Mouse (Mus musculus): ENCODE data around the gene Olfr414. TPM values are rescaled to one million over a fixed set of nuclear protein-coding genes. Genes with fewer than 3 reads are reported as not detected.

Gene Olfr414
- not detected in 2 replicates for polyA plus RNA-seq (2015; fragmentation: Nextera tagmentation; extraction: Ambion mirVana)

DNA sequence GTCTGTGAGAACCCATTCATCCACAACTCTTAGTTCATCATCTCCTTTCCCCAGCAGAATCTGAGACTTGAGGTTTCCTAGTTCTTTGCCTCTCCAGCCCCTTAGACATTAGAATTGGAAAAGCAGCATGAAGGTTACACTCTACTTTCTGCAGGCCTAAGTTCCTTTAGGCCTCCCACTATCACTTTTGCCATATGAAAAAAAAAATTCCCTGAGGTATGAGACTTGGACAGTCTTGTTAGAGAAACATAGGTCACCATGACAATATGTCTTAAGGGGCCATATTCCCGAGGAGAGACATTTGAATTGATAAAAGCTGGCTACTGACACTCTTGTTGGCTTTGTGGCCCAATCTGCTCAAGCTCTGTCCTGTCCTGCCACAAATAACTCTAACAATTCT lies at the start of gene Olfr414:
Gene Olfr414, plus strand, starts transcription at position 301 of the 400 bp plus-strand sequence.
- Histone ChIP-seq H3K9ac (replicated peaks; ENCODE audit: low read depth, low read length) (no peak within 1 kb of the TSS), H3K4me3 (replicated peaks; ENCODE audit: low read length) (no peak within 1 kb of the TSS), H3K4me1 (replicated peaks; ENCODE audit: control insufficient read depth, insufficient read depth, low read length) (no peaks in the 10 kb centered on the region), H3K4me2 (ENCODE audit: low read length) (no peak within 1 kb of the TSS), H3K9me3 (ENCODE audit: control insufficient read depth, low read length) (no peaks in the 10 kb centered on the region), H3K27me3 (replicated peaks; ENCODE audit: control insufficient read depth, insufficient read depth, low read length) (no peaks in the 10 kb centered on the region), H3K36me3 (ENCODE audit: control insufficient read depth, insufficient read depth) (no peaks in the 10 kb centered on the region), H3K27ac (ENCODE audit: low read length) (no peak within 1 kb of the TSS)
- whole genome bisulfite sequencing, result 77% methylated on average over 1 of the region's 1 CpGs
- ATAC-seq, result no peak

DNA sequence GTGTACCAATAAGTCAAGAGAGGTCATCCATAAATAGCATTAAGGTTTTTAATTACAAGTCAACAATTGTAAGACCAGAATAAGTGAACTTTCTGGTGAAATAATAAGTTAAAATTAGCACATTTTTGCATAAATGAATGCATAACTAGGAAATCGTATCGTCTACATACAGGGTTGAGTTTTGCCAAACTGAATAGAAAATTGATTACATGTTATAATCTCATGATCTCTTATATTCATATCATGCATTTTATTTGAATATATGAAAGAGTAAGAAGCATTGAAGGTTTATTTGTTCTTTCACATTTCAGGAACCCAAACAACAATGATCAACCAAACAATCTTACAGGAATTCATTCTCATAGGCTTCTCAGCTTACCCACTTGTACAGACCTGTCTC lies 33.1 kb upstream of the Olfr414 start, which contains the start of gene Olfr248:
Gene Olfr248, plus strand, starts transcription at position 301 of the 400 bp plus-strand sequence.
- Histone ChIP-seq H3K4me2 (ENCODE audit: low read length) (no peak within 1 kb of the TSS), H3K27ac (ENCODE audit: low read length) (no peak within 1 kb of the TSS), H3K36me3 (ENCODE audit: control insufficient read depth, insufficient read depth) (no peaks in the 10 kb centered on the region), H3K4me1 (replicated peaks; ENCODE audit: control insufficient read depth, insufficient read depth, low read length) (no peaks in the 10 kb centered on the region), H3K27me3 (replicated peaks; ENCODE audit: control insufficient read depth, insufficient read depth, low read length) (no peaks in the 10 kb centered on the region), H3K9ac (replicated peaks; ENCODE audit: low read depth, low read length) (no peak within 1 kb of the TSS), H3K9me3 (ENCODE audit: control insufficient read depth, low read length) (no peaks in the 10 kb centered on the region), H3K4me3 (replicated peaks; ENCODE audit: low read length) (no peak within 1 kb of the TSS)
- ATAC-seq, result no peak
- 84% methylated on average over 2 of the region's 2 CpGs for WGBS

- no peak overlapping the region for H3K9ac ChIP-seq (replicated peaks; ENCODE audit: low read depth, low read length)
- no peak overlapping the region for H3K4me3 ChIP-seq (replicated peaks; ENCODE audit: low read length)
- no peaks in the 10 kb centered on the region for H3K9me3 ChIP-seq (ENCODE audit: control insufficient read depth, low read length)
- no peak overlapping the region for H3K4me2 ChIP-seq (ENCODE audit: low read length)
- WGBS, result 92% methylated on average over 4 of the region's 4 CpGs
- H3K27ac ChIP-seq (ENCODE audit: low read length), result no peak overlapping the region
- ATAC-seq, result no peak
- no peaks in the 10 kb centered on the region for H3K27me3 ChIP-seq (replicated peaks; ENCODE audit: control insufficient read depth, insufficient read depth, low read length)
- no peaks in the 10 kb centered on the region for H3K4me1 ChIP-seq (replicated peaks; ENCODE audit: control insufficient read depth, insufficient read depth, low read length)
- H3K36me3 ChIP-seq (ENCODE audit: control insufficient read depth, insufficient read depth), result no peaks in the 10 kb centered on the region
Observed at GRCm38 (mm10) chr1:174422959-174423358, 905 bp upstream of the Olfr414 start.

DNA sequence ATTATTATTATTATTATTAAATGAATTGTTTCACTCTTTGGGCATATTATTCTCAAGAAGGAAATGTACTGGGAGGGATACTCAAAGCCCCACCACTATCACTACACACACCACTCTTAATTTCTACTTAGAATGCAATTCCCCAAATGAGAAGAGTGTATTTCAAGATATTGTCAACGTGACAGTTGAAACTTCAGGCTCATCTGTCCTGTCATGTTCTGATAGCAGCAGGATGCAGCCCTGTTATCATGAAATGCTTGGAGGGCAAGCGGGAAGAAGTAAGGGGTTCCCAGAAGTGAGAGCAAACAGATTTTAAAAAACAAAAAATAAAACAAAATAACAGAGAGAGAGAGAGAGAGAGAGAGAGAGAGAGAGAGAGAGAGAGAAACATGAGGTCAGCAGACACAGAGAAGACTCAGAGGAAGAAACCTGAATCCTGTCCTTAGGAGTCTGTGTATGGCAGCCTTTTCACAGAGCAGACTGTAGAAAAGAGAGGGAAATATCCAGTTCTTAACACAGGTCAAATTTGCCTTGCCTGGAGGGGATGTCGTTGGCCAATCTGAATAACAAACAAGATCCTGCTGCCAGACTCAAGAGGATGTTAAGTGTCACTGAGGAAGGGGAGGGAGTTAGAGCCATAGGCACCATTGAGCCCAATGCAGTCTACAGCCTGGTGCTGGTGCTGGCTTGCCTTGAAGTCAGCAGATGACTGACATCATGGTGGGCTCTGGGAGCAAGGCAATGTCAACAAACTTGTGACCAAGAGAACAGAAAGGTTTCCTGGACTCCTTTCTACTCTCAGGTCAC lies 2.5 kb downstream of the Olfr414 start:
- Histone ChIP-seq H3K9ac (replicated peaks; ENCODE audit: low read depth, low read length) (no peak overlapping the region), H3K4me3 (replicated peaks; ENCODE audit: low read length) (no peak overlapping the region), H3K27me3 (replicated peaks; ENCODE audit: control insufficient read depth, insufficient read depth, low read length) (no peaks in the 10 kb centered on the region), H3K4me2 (ENCODE audit: low read length) (no peak overlapping the region), H3K9me3 (ENCODE audit: control insufficient read depth, low read length) (no peaks in the 10 kb centered on the region), H3K4me1 (replicated peaks; ENCODE audit: control insufficient read depth, insufficient read depth, low read length) (no peaks in the 10 kb centered on the region), H3K36me3 (ENCODE audit: control insufficient read depth, insufficient read depth) (no peaks in the 10 kb centered on the region), H3K27ac (ENCODE audit: low read length) (no peak overlapping the region)
- whole genome bisulfite sequencing, result 56% methylated on average over 3 of the region's 3 CpGs
- ATAC-seq, result no peak

DNA sequence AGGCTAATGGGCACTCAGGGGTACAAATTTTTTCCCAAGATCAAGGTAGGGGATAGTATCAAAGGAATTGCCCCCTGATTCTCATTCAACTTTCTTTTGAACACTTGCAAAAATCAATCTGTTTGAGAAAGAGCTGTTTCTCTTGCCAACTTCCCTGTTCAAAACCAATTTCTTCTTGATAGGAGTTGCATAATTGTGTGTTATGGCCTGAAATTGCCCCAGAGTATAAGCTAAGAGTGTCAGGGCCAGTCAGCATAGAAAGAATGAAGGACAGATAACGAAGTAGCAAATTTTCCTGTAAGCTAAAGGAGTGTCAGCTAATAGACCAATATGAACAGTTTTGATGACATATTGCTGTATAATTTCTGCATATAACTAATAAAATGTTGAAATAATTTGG lies 3.5 kb downstream of the Olfr414 start:
- H3K4me2 ChIP-seq (ENCODE audit: low read length), result no peak overlapping the region
- H3K9ac ChIP-seq (replicated peaks; ENCODE audit: low read depth, low read length), result no peak overlapping the region
- H3K36me3 ChIP-seq (ENCODE audit: control insufficient read depth, insufficient read depth), result no peaks in the 10 kb centered on the region
- H3K27ac ChIP-seq (ENCODE audit: low read length), result no peak overlapping the region
- 87% methylated on average over 1 of the region's 1 CpGs for WGBS
- no peak overlapping the region for H3K4me3 ChIP-seq (replicated peaks; ENCODE audit: low read length)
- no peaks in the 10 kb centered on the region for H3K27me3 ChIP-seq (replicated peaks; ENCODE audit: control insufficient read depth, insufficient read depth, low read length)
- ATAC-seq, result no peak
- H3K9me3 ChIP-seq (ENCODE audit: control insufficient read depth, low read length), result no peaks in the 10 kb centered on the region
- H3K4me1 ChIP-seq (replicated peaks; ENCODE audit: control insufficient read depth, insufficient read depth, low read length), result no peaks in the 10 kb centered on the region

- H3K36me3 ChIP-seq (ENCODE audit: control insufficient read depth, insufficient read depth), result no peaks in the 10 kb centered on the region
- 90% methylated on average over 2 of the region's 2 CpGs for WGBS
- H3K9me3 ChIP-seq (ENCODE audit: control insufficient read depth, low read length), result no peaks in the 10 kb centered on the region
- no peak overlapping the region for H3K4me2 ChIP-seq (ENCODE audit: low read length)
- H3K9ac ChIP-seq (replicated peaks; ENCODE audit: low read depth, low read length), result no peak overlapping the region
- ATAC-seq, result no peak
- no peaks in the 10 kb centered on the region for H3K27me3 ChIP-seq (replicated peaks; ENCODE audit: control insufficient read depth, insufficient read depth, low read length)
- H3K27ac ChIP-seq (ENCODE audit: low read length), result no peak overlapping the region
- no peak overlapping the region for H3K4me3 ChIP-seq (replicated peaks; ENCODE audit: low read length)
- H3K4me1 ChIP-seq (replicated peaks; ENCODE audit: control insufficient read depth, insufficient read depth, low read length), result no peaks in the 10 kb centered on the region
Observed at GRCm38 (mm10) chr1:174428407-174428806, 4.5 kb downstream of the Olfr414 start.

DNA sequence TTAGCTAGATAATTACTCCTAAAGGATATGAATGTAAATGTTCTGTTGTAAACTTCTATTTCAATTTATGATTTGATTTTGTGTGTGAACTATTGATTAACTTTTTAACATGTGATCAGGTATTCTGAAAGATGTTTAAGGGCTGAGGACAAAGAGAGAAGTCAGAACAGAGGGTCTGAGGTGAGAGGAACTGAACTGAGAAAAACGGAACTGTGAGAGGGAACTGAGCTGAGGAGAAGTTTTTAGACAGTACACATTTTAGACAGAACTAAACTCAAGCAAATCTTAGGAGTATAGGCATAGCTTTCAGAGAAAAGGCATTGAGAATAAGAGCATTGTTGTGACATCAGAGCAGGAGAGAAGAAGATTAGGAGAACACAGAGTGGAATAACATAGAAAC lies 10.3 kb downstream of the Olfr414 start:
- H3K4me2 ChIP-seq (ENCODE audit: low read length), result no peak overlapping the region
- no peak overlapping the region for H3K4me3 ChIP-seq (replicated peaks; ENCODE audit: low read length)
- no peaks in the 10 kb centered on the region for H3K36me3 ChIP-seq (ENCODE audit: control insufficient read depth, insufficient read depth)
- ATAC-seq, result no peak
- WGBS, result 52% methylated on average over 1 of the region's 1 CpGs
- H3K9me3 ChIP-seq (ENCODE audit: control insufficient read depth, low read length), result no peaks in the 10 kb centered on the region
- no peaks in the 10 kb centered on the region for H3K27me3 ChIP-seq (replicated peaks; ENCODE audit: control insufficient read depth, insufficient read depth, low read length)
- H3K27ac ChIP-seq (ENCODE audit: low read length), result no peak overlapping the region
- no peak overlapping the region for H3K9ac ChIP-seq (replicated peaks; ENCODE audit: low read depth, low read length)
- H3K4me1 ChIP-seq (replicated peaks; ENCODE audit: control insufficient read depth, insufficient read depth, low read length), result no peaks in the 10 kb centered on the region

GRCm38 (mm10) chr1:174441782-174442181 lies 17.9 kb downstream of the Olfr414 start, which contains the start of gene Olfr220:
Gene Olfr220, plus strand, starts transcription at chr1:174442082.
- Histone ChIP-seq H3K27me3 (replicated peaks; ENCODE audit: control insufficient read depth, insufficient read depth, low read length) (no peaks in the 10 kb centered on the region), H3K36me3 (ENCODE audit: control insufficient read depth, insufficient read depth) (no peaks in the 10 kb centered on the region), H3K9ac (replicated peaks; ENCODE audit: low read depth, low read length) (no peak within 1 kb of the TSS), H3K4me2 (ENCODE audit: low read length) (no peak within 1 kb of the TSS), H3K27ac (ENCODE audit: low read length) (no peak within 1 kb of the TSS), H3K4me3 (replicated peaks; ENCODE audit: low read length) (no peak within 1 kb of the TSS), H3K9me3 (ENCODE audit: control insufficient read depth, low read length) (no peaks in the 10 kb centered on the region), H3K4me1 (replicated peaks; ENCODE audit: control insufficient read depth, insufficient read depth, low read length) (no peaks in the 10 kb centered on the region)
- WGBS, result 79% methylated on average over 1 of the region's 1 CpGs
- no peak for ATAC-seq

GRCm38 (mm10) chr1:174455100-174455499 lies 31.2 kb downstream of the Olfr414 start:
- H3K9ac ChIP-seq (replicated peaks; ENCODE audit: low read depth, low read length), result no peak overlapping the region
- H3K4me1 ChIP-seq (replicated peaks; ENCODE audit: control insufficient read depth, insufficient read depth, low read length), result no peaks in the 10 kb centered on the region
- ATAC-seq, result no peak
- no peaks in the 10 kb centered on the region for H3K27me3 ChIP-seq (replicated peaks; ENCODE audit: control insufficient read depth, insufficient read depth, low read length)
- no peaks in the 10 kb centered on the region for H3K9me3 ChIP-seq (ENCODE audit: control insufficient read depth, low read length)
- H3K36me3 ChIP-seq (ENCODE audit: control insufficient read depth, insufficient read depth), result no peaks in the 10 kb centered on the region
- no peak overlapping the region for H3K4me3 ChIP-seq (replicated peaks; ENCODE audit: low read length)
- 86% methylated on average over 2 of the region's 2 CpGs for WGBS
- H3K4me2 ChIP-seq (ENCODE audit: low read length), result no peak overlapping the region
- no peak overlapping the region for H3K27ac ChIP-seq (ENCODE audit: low read length)
